Mouse (Mus musculus): ENCODE measurements around the gene Chchd3.

DNA sequence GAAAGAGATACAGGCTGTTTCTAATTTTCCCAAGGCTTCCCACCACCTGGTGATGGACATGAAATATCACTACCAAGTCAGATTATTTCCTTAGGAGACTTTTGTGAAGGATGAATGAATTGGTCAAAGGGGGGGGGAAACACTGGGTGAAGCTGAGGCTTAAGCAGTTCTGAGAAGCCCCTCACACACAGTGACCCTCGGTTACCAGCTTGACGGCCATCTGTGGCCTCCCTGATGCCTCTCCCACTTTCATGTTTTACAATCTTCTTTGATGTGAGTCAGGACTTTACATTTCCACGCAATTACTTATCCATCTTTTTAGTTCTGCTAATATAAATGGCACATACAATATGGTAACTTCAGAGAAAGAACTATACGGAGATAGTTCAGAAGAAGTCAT is 252.3 kb downstream of the Chchd3 start:
- no peak for TF ChIP-seq CTCF (IDR thresholded peaks at IDR 0.05; ENCODE audit: borderline replicate concordance, control insufficient read depth, extremely low read depth, insufficient read depth, low read length, poor library complexity)
- TF ChIP-seq POLR2A (IDR thresholded peaks at IDR 0.05; ENCODE audit: control insufficient read depth, extremely low read depth, insufficient read depth, low read length, poor library complexity), result no peak

Data from thymus, adult 2 months (tissue).